Mouse (Mus musculus): Measurements from ENCODE around the gene Erbb4. TPM values are rescaled to one million over a fixed set of nuclear protein-coding genes. Genes with fewer than 3 reads are reported as not detected.

Gene Erbb4
- total RNA-seq, 2 experiments from 2014 or later: 0.30 to 1.0 TPM

- no peak for DNase-seq
Observed at GRCm38 (mm10) chr1:69024858-69025257, 83.0 kb downstream of the Erbb4 start.

- DNase-seq: no peak
Observed at GRCm38 (mm10) chr1:69023157-69023925, 84.5 kb downstream of the Erbb4 start.

- no peak for DNase-seq
Observed at GRCm38 (mm10) chr1:69009800-69010505, 97.9 kb downstream of the Erbb4 start.

- no peak for DNase-seq
Observed at GRCm38 (mm10) chr1:69001371-69001770, 106.5 kb downstream of the Erbb4 start.

DNA sequence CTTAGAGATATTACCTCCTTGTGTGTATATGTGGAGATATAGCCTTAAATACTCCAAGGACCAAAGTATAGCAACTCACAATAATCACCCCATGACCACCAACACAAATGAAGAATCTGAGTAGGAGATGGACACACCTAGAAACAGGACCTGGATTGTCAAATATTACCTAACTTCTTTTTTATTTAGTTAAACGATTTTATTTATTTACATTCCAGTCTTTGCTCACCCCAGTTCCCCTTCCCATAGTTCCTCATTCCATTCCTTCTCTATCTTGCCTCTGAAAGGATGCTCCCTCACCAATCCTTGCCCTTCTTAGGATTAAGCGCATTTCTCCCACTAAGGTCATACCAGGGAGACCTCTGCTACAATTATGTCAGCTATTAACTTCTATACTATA lies 128.6 kb downstream of the Erbb4 start:
- DNase-seq: no peak

DNA sequence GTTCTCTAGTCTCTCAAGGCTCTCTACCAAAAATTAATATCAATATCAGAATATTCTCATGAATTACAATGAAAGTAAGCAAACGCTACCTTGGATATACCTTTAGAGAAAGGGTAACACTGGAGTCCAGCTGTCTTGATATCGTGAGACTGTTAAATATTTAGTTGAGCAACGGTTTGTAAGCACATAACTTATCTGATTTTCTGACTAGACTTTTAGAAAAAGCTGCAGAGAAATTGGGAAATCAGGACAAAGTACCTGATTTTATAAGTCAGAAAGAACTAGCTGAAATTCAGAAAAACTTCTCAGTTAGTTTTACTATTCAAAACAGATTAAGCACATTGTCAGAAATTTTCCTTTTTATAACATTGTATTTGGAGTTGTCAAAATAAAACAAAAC lies 129.3 kb downstream of the Erbb4 start:
- no peak for DNase-seq

- DNase-seq: peak; percentile 8 to 33
Observed at GRCm38 (mm10) chr1:68973355-68974127, 134.3 kb downstream of the Erbb4 start.

GRCm38 (mm10) chr1:68964127-68964526 lies 143.7 kb downstream of the Erbb4 start:
- no peak for DNase-seq

DNA sequence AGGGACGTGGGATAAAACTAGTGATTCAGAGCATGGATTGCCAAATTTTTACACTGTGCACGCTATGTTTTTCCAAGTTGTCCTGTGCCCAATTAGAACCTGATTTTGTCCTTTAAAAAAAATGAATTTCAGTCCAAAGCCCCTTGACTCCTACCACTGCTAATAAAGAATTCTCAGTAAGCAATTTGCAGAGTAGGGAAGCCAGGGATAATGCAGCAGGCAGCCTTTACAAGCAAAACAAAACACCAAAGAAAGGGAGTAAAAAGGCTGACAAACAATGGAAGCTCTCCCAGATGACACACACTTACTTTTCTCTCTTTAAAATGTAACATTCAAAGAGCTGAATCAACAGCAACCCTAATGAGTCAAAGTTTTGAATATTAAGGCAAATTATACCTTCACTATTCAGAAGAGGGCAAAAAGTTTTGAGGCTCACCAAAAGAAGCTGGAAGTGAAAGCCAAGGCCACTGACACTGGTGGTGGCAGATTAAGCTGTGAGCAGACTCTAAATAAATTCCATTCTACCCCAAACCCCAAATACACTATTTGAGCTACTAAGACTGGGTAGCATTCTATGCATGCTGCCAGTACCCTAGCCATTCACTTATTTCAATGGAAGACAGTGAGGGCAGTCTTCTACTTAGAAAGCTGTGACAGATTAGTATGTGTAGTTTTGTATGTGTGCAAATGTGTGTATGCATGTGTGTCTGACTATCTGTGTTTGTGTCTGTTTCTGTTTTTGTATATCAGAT lies 146.3 kb downstream of the Erbb4 start:
- no peak for DNase-seq

GRCm38 (mm10) chr1:68956766-68957533 lies 150.9 kb downstream of the Erbb4 start:
- no peak for DNase-seq

DNA sequence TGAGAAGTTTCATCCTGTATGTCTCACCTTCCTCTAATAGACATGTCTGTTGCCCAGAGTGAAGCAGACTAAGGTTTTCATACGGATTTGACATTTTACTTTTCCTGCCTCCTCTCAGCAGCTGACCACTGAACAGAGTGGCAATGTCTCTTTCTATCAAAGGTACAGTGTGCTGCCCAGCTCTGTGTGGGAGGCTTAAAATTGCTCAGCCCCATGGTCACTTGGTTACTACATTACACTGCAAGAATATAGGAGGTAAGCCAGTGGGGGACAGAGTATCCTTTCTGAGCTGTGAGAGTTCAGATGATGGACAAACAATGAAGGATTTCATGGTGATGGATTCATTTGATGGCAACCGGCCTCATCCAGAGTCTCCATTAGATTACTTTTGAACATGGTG lies 152.4 kb downstream of the Erbb4 start:
- no peak for DNase-seq

GRCm38 (mm10) chr1:68943141-68943540 lies 164.7 kb downstream of the Erbb4 start:
- no peak for DNase-seq

DNA sequence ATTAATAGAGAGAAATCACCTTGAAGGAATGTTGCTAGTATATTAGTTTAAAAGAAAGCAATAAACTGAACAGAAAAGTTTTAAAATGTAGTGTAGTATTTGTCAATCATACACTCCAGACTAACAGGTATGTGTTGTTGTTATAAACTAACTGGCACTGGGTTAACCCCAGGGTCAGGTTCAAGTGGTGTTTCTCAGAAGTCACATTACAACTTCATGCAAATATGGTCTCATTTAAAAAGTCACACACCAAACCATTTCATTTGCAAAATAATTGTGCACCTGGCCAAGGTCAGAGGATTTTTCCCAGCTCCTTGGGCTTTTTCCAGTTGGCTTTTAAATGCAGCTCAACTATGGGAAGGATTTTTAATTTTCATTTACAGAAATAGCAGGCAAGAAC lies 173.1 kb downstream of the Erbb4 start:
- no peak for DNase-seq

DNA sequence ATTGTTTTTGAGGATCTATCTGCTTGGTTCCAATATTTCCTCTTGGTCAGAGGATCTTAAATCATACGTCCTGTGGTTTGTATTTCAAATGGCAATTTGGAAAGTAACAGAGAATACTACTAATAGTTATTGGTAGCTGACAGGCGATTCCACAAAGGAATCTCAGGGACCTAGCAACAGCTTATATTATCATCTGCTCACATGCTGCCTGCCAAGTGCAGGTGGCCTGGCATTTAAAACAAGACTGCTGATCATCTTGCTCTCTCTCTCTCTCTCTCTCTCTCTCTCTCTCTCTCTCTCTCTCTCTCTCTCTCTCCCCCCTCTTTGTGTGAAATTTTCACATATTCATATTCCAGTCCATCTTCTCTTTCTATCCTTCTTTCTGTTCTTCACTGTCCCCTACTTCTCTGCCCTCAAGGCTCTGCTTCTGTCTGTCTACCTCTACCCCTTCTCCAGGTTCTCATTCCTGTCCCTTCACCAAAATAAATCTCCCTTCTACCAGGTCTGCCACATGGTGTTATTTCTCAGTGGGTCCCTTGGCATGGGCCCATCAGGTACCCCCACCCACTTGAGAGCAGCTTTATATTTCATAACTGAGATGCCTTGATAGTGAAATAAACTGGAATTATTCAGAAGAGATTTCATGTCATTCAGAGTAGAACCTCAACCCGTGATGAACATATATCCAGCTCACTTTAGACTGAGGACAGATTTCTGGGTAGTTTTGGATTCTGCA lies 174.4 kb downstream of the Erbb4 start:
- no peak for DNase-seq

DNA sequence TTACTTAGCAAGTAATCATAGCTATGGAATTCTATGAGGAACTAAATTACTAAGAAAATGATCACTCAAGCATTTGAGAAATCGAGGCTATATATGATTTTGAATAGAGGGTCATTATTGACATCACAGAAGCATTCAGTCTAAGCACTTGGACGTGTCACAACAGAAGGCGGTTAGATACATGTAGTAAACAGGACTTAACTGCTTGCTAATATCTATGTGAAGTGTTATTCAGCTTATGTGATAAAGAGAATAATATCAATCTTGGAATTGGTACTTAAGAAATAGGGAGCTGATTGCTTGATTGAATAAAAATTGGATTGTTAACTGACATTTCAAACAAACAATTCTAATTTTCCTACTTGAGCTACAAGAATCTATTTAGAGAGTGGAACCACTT lies 190.0 kb downstream of the Erbb4 start:
- no peak for DNase-seq

- no peak for DNase-seq
Observed at GRCm38 (mm10) chr1:68892041-68892440, 215.8 kb downstream of the Erbb4 start.

GRCm38 (mm10) chr1:68886823-68887222 lies 221.0 kb downstream of the Erbb4 start:
- DNase-seq: no peak

DNA sequence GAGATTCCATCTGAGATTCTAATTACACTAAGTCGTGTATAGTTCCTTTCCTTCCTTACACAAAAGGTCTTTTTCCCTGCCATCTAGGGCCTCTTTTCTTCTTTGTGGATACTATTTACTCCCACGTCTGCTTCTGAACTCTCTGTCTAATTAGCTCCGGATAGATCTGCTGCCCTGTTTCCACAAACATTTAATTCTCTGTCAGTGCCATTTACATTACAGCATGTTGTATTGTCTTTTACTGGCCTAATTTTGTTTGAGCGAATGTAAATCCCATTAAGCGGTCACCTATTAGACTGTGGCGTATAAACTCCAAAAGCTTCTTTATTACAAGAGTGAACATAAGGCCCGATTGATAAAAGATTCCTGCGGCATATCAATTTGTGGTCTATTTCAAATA lies 232.9 kb downstream of the Erbb4 start:
- no peak for DNase-seq

GRCm38 (mm10) chr1:68873635-68874020 lies 234.2 kb downstream of the Erbb4 start:
- DNase-seq: no peak

DNA sequence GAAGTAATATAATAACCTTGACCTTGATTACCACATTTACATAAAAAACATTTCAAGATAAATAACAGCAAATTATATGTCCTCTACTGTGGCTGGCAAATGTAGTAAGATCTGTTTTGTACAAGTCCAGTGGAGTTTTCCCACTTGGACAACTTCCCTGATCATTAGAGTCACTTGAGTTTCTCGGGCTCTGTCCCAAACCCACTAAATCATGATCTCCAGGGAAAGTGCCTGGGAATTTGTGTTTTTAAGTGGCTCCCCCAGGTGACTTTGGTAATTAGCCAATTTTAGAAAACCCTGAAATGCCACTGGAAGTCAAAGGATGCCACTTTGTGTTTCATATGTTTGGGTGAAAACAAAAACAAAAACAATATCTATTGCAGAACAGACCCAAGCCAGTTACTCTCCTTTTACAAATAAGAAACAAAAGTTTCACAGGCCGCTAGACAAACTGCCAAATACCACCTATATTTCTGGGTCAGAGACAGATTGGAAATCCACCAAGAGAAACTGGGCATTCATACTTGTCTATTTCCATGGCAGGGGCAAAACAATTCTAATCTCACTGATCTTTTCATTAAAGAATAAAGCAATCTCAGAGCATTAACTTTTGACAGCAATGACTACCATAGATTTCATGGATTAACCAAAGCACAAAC lies 234.8 kb downstream of the Erbb4 start:
- no peak for DNase-seq

All from adrenal gland, postnatal 36 days (tissue).